Mouse (Mus musculus): Measurements from ENCODE around the gene Wasl.

DNA sequence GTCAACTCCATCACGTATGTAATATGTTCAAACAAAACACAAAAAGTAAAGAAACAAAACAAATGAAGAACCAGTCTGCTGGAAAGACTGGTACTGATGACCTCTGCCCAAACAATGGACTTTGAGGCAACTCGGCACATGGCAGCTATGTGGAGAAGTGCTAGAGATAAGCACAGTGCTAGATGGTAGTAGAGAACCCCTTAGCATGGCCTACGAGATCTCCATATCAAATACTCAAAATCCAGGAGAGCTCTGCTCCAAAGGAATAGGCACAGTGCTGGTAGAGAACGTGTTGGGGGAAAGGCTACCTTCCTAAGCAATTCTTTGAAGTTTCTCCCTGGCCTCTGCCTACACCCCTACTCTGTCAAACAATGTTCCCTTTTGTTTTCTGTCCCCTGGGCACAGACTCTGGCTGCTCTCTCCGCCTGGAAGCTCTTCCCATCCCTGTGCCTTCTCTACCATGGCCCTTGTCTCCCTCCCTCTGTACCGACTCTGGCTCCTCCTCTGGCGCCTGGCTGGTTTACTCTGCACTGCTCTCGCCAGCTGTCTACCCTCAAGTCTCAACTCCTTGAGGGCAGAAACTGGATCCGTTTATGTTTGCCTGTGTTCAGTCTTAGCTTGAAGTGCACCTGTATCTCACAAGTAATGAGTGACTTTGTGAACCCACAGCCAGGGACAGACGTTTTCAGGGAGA lies 73.1 kb downstream of the Wasl start:
- TF ChIP-seq CTCF (IDR thresholded peaks at IDR 0.05; ENCODE audit: low read depth, low read length) = no peak
- no peak for TF ChIP-seq POLR2A (IDR thresholded peaks at IDR 0.05; ENCODE audit: insufficient read depth, low read length)
- no peak for TF ChIP-seq EP300 (IDR thresholded peaks at IDR 0.05; ENCODE audit: insufficient read depth, low read depth, low read length)
